Mouse (Mus musculus) hindbrain, embryonic 10.5 days (tissue): Measurements from ENCODE around the gene Rps23. TPM values are rescaled to one million over a fixed set of nuclear protein-coding genes. Genes with fewer than 3 reads are reported as not detected.
A peak's percentile ranks its signal among the peaks of the same experiment; 100 is the strongest.

ENCODE experiments used
- DNase-seq: peaks from one replicate; pipeline ENCODE4 v3.0.0-alpha.2; 2017; ENCODE audit warnings: low spot score
- H3K27ac ChIP-seq: fragments of 300-500 bp; sonication (generic); 2 replicates; pipeline ENCODE4 v1.5.1; 2016; ENCODE audit warnings: mild to moderate bottlenecking, moderate library complexity
- H3K27me3 ChIP-seq: fragments of 300-500 bp; sonication (generic); 2 replicates; pipeline ENCODE4 v1.6.1; 2016; ENCODE audit warnings: mild to moderate bottlenecking; ENCODE audit not compliant: poor library complexity, insufficient read depth, severe bottlenecking
- H3K36me3 ChIP-seq: fragments of 300-500 bp; sonication (generic); 2 replicates; pipeline ENCODE4 v1.6.1; 2016; ENCODE audit warnings: mild to moderate bottlenecking, moderate library complexity
- H3K4me1 ChIP-seq: fragments of 300-500 bp; sonication (generic); replicated peaks from 2 replicates; pipeline ENCODE4 v1.6.1; 2016; ENCODE audit warnings: mild to moderate bottlenecking
- H3K4me3 ChIP-seq: fragments of 300-500 bp; sonication (generic); 2 replicates; pipeline ENCODE4 v1.5.1; 2016; ENCODE audit warnings: mild to moderate bottlenecking, moderate library complexity
- H3K9me3 ChIP-seq: fragments of 300-500 bp; sonication (generic); 2 replicates; pipeline ENCODE4 v1.6.1; 2016; ENCODE audit warnings: mild to moderate bottlenecking, moderate library complexity
- WGBS: fragments of 180-500 bp; shearing (Covaris S2); methylation state at CpG from one replicate; pipeline ENCODE4 v1.1.7; 2016; 5-methylcytosine and 5-hydroxymethylcytosine counted together
- polyA plus RNA-seq: library from polyadenylated mRNA; unstranded; fragments of >200 nt; fragmentation: Nextera tagmentation; extraction: Ambion mirVana; gene quantifications from 2 replicates; pipeline ENCODE4 v1.2.1, GENCODE M21; 2016

The Rps23 gene
- 172 and 194 TPM in 2 replicates for polyA plus RNA-seq

GRCm38 (mm10) chr13:90922751-90923612 is at the start of gene Rps23:
Gene Rps23, plus strand, starts transcription at chr13:90922958.
- whole genome bisulfite sequencing = under 1% methylated on average over 57 of the region's 57 CpGs
- peak; percentile 92 for DNase-seq
- H3K27ac ChIP-seq = peak within 1 kb of the TSS; percentile 97

GRCm38 (mm10) chr13:90881727-90882429 is 40.9 kb upstream of the Rps23 start:
- peaks cover 8% of the 10 kb centered on the region for H3K4me1 ChIP-seq
- no peaks in the 10 kb centered on the region for H3K9me3 ChIP-seq
- no peak overlapping the region for H3K4me3 ChIP-seq
- 80% methylated on average over 1 of the region's 1 CpGs for WGBS
- H3K36me3 ChIP-seq = no peaks in the 10 kb centered on the region
- H3K27me3 ChIP-seq = peaks cover 8% of the 10 kb centered on the region; the same call in 1 of the 2 replicates
- DNase-seq = no peak
- H3K27ac ChIP-seq = no peak overlapping the region

More at GRCm38 (mm10) chr13:90922751-90923612, at the start of gene Rps23:
- Histone ChIP-seq H3K9me3 (no peaks in the 10 kb centered on the region), H3K4me3 (peak within 1 kb of the TSS; percentile 89), H3K27me3 (no peaks in the 10 kb centered on the region), H3K36me3 (peaks cover 35% of the 10 kb centered on the region), H3K4me1 (peaks cover 5% of the 10 kb centered on the region)

GRCm38 (mm10) chr13:90885856-90886532 is 36.8 kb upstream of the Rps23 start:
- Histone ChIP-seq H3K4me3 (peak overlapping the region; percentile 49), H3K36me3 (no peaks in the 10 kb centered on the region), H3K4me1 (peaks cover 8% of the 10 kb centered on the region), H3K27me3 (peaks cover 8% of the 10 kb centered on the region; the same call in 1 of the 2 replicates), H3K27ac (no peak overlapping the region), H3K9me3 (no peaks in the 10 kb centered on the region)
- 52% methylated on average over 13 of the region's 13 CpGs for WGBS
- no peak for DNase-seq

GRCm38 (mm10) chr13:90886568-90886983 is 36.2 kb upstream of the Rps23 start:
- H3K36me3 ChIP-seq = no peaks in the 10 kb centered on the region
- no peaks in the 10 kb centered on the region for H3K9me3 ChIP-seq
- H3K27me3 ChIP-seq = peaks cover 8% of the 10 kb centered on the region; the same call in 1 of the 2 replicates
- peak overlapping the region; percentile 49 for H3K4me3 ChIP-seq
- 2% methylated on average over 18 of the region's 18 CpGs for WGBS
- H3K4me1 ChIP-seq = peaks cover 8% of the 10 kb centered on the region
- H3K27ac ChIP-seq = no peak overlapping the region
- peak; percentile 77 for DNase-seq

- H3K27me3 ChIP-seq = peaks cover 7% of the 10 kb centered on the region; the same call in 1 of the 2 replicates
- H3K4me3 ChIP-seq = no peak overlapping the region
- no peak overlapping the region for H3K27ac ChIP-seq
- DNase-seq = no peak
- no peaks in the 10 kb centered on the region for H3K36me3 ChIP-seq
- no peaks in the 10 kb centered on the region for H3K9me3 ChIP-seq
- H3K4me1 ChIP-seq = peaks cover 8% of the 10 kb centered on the region
- WGBS = 91% methylated on average over 5 of the region's 5 CpGs
Observed at GRCm38 (mm10) chr13:90890111-90890510, 32.6 kb upstream of the Rps23 start.

- no peaks in the 10 kb centered on the region for H3K27me3 ChIP-seq
- H3K9me3 ChIP-seq = no peaks in the 10 kb centered on the region
- WGBS = 93% methylated on average over 4 of the region's 4 CpGs
- H3K36me3 ChIP-seq = no peaks in the 10 kb centered on the region
- no peaks in the 10 kb centered on the region for H3K4me1 ChIP-seq
- no peak overlapping the region for H3K27ac ChIP-seq
- no peak for DNase-seq
- H3K4me3 ChIP-seq = no peak overlapping the region
Observed at GRCm38 (mm10) chr13:90894819-90895218, 27.9 kb upstream of the Rps23 start.

- no peak overlapping the region for H3K27ac ChIP-seq
- DNase-seq = no peak
- no peaks in the 10 kb centered on the region for H3K4me1 ChIP-seq
- no peaks in the 10 kb centered on the region for H3K27me3 ChIP-seq
- 30% methylated on average over 2 of the region's 2 CpGs for WGBS
- H3K9me3 ChIP-seq = no peaks in the 10 kb centered on the region
- no peak overlapping the region for H3K4me3 ChIP-seq
- H3K36me3 ChIP-seq = no peaks in the 10 kb centered on the region
Observed at GRCm38 (mm10) chr13:90896098-90896497, 26.7 kb upstream of the Rps23 start.

- 87% methylated on average over 12 of the region's 12 CpGs for WGBS
Observed at GRCm38 (mm10) chr13:90896821-90897220, 25.9 kb upstream of the Rps23 start.

GRCm38 (mm10) chr13:90905176-90905575 is 17.6 kb upstream of the Rps23 start, which contains the start of gene Atp6ap1l:
Gene Atp6ap1l, minus strand, starts transcription at chr13:90905355.
- Histone ChIP-seq H3K9me3 (no peaks in the 10 kb centered on the region), H3K27ac (no peak within 1 kb of the TSS), H3K36me3 (no peaks in the 10 kb centered on the region), H3K4me3 (no peak within 1 kb of the TSS), H3K27me3 (no peaks in the 10 kb centered on the region), H3K4me1 (no peaks in the 10 kb centered on the region)
- WGBS = 88% methylated on average over 5 of the region's 5 CpGs
- no peak for DNase-seq

More at GRCm38 (mm10) chr13:90896821-90897220, 25.9 kb upstream of the Rps23 start:
- DNase-seq = no peak
- H3K27me3 ChIP-seq = no peaks in the 10 kb centered on the region
- no peaks in the 10 kb centered on the region for H3K4me1 ChIP-seq
- H3K27ac ChIP-seq = no peak overlapping the region
- H3K36me3 ChIP-seq = no peaks in the 10 kb centered on the region
- H3K4me3 ChIP-seq = no peak overlapping the region
- H3K9me3 ChIP-seq = no peaks in the 10 kb centered on the region

GRCm38 (mm10) chr13:90907376-90907775 is 15.4 kb upstream of the Rps23 start:
- DNase-seq = no peak
- 93% methylated on average over 12 of the region's 12 CpGs for WGBS
- H3K27ac ChIP-seq = no peak overlapping the region

GRCm38 (mm10) chr13:90912760-90913674 is 9.7 kb upstream of the Rps23 start:
- Histone ChIP-seq H3K9me3 (no peaks in the 10 kb centered on the region), H3K4me1 (peaks cover 13% of the 10 kb centered on the region), H3K4me3 (no peak overlapping the region), H3K27me3 (no peaks in the 10 kb centered on the region), H3K27ac (peak overlapping the region; percentile 62), H3K36me3 (no peaks in the 10 kb centered on the region)
- WGBS = 80% methylated on average over 17 of the region's 17 CpGs
- no peak for DNase-seq

More at GRCm38 (mm10) chr13:90907376-90907775, 15.4 kb upstream of the Rps23 start:
- H3K9me3 ChIP-seq = no peaks in the 10 kb centered on the region
- H3K4me3 ChIP-seq = no peak overlapping the region
- H3K4me1 ChIP-seq = no peaks in the 10 kb centered on the region
- H3K36me3 ChIP-seq = no peaks in the 10 kb centered on the region
- no peaks in the 10 kb centered on the region for H3K27me3 ChIP-seq
